Mouse (Mus musculus): ENCODE data around the gene Pign. TPM values are rescaled to one million over a fixed set of nuclear protein-coding genes. Genes with fewer than 3 reads are reported as not detected.
A peak's percentile ranks its signal among the peaks of the same experiment; 100 is the strongest.

Pign gene
- polyA plus RNA-seq, 1 experiment from 2014 or later: 16.2 TPM

GRCm38 (mm10) chr1:105588697-105589096 lies 74.8 kb downstream of the Pign start:
- no peaks in the 10 kb centered on the region for H3K9me3 ChIP-seq (ENCODE audit: control insufficient read depth, low read length)
- no peaks in the 10 kb centered on the region for H3K36me3 ChIP-seq (ENCODE audit: control insufficient read depth, insufficient read depth, low read length)
- peak; percentile 43 for ATAC-seq (ENCODE audit: low read depth)
- no peak overlapping the region for H3K9ac ChIP-seq (ENCODE audit: low read length)
- no peak overlapping the region for H3K4me3 ChIP-seq (ENCODE audit: low read length)
- H3K4me1 ChIP-seq (replicated peaks; ENCODE audit: control insufficient read depth, insufficient read depth, low read length): no peaks in the 10 kb centered on the region
- H3K27ac ChIP-seq (ENCODE audit: low read length): no peak overlapping the region
- H3K27me3 ChIP-seq (ENCODE audit: control insufficient read depth, insufficient read depth, low read depth, low read length): no peaks in the 10 kb centered on the region
- no peak overlapping the region for H3K4me2 ChIP-seq (ENCODE audit: low read depth, low read length)
- WGBS: 64% methylated on average over 5 of the region's 5 CpGs

GRCm38 (mm10) chr1:105582800-105583199 lies 80.7 kb downstream of the Pign start:
- Histone ChIP-seq H3K4me1 (replicated peaks; ENCODE audit: control insufficient read depth, insufficient read depth, low read length) (no peaks in the 10 kb centered on the region), H3K9me3 (ENCODE audit: control insufficient read depth, low read length) (no peaks in the 10 kb centered on the region), H3K27ac (ENCODE audit: low read length) (no peak overlapping the region), H3K4me2 (ENCODE audit: low read depth, low read length) (no peak overlapping the region), H3K4me3 (ENCODE audit: low read length) (no peak overlapping the region), H3K36me3 (ENCODE audit: control insufficient read depth, insufficient read depth, low read length) (peaks cover 3% of the 10 kb centered on the region; the same call in 1 of the 2 replicates), H3K9ac (ENCODE audit: low read length) (no peak overlapping the region), H3K27me3 (ENCODE audit: control insufficient read depth, insufficient read depth, low read depth, low read length) (no peaks in the 10 kb centered on the region)
- 87% methylated on average over 1 of the region's 1 CpGs for WGBS
- no peak for ATAC-seq (ENCODE audit: low read depth)

- WGBS: 88% methylated on average over 2 of the region's 2 CpGs
- Histone ChIP-seq H3K27ac (ENCODE audit: low read length) (no peak overlapping the region), H3K4me1 (replicated peaks; ENCODE audit: control insufficient read depth, insufficient read depth, low read length) (no peaks in the 10 kb centered on the region), H3K9ac (ENCODE audit: low read length) (no peak overlapping the region), H3K9me3 (ENCODE audit: control insufficient read depth, low read length) (no peaks in the 10 kb centered on the region), H3K36me3 (ENCODE audit: control insufficient read depth, insufficient read depth, low read length) (peaks cover 4% of the 10 kb centered on the region; the same call in 1 of the 2 replicates), H3K4me2 (ENCODE audit: low read depth, low read length) (no peak overlapping the region), H3K27me3 (ENCODE audit: control insufficient read depth, insufficient read depth, low read depth, low read length) (no peaks in the 10 kb centered on the region), H3K4me3 (ENCODE audit: low read length) (no peak overlapping the region)
- no peak for ATAC-seq (ENCODE audit: low read depth)
These were observed 82.6 kb downstream of the Pign start for GRCm38 (mm10) chr1:105580909-105581308.

- WGBS: 76% methylated on average over 3 of the region's 3 CpGs
- Histone ChIP-seq H3K36me3 (ENCODE audit: control insufficient read depth, insufficient read depth, low read length) (0 out of 2 replicates have a peak, but pooled peaks cover 2% of the 10 kb centered on the region), H3K4me2 (ENCODE audit: low read depth, low read length) (no peak overlapping the region), H3K9ac (ENCODE audit: low read length) (no peak overlapping the region), H3K4me3 (ENCODE audit: low read length) (no peak overlapping the region), H3K27ac (ENCODE audit: low read length) (no peak overlapping the region), H3K27me3 (ENCODE audit: control insufficient read depth, insufficient read depth, low read depth, low read length) (no peaks in the 10 kb centered on the region), H3K9me3 (ENCODE audit: control insufficient read depth, low read length) (no peaks in the 10 kb centered on the region), H3K4me1 (replicated peaks; ENCODE audit: control insufficient read depth, insufficient read depth, low read length) (no peaks in the 10 kb centered on the region)
- no peak for ATAC-seq (ENCODE audit: low read depth)
These were observed 97.4 kb downstream of the Pign start for GRCm38 (mm10) chr1:105566051-105566450.

GRCm38 (mm10) chr1:105564289-105564688 lies 99.2 kb downstream of the Pign start:
- H3K36me3 ChIP-seq (ENCODE audit: control insufficient read depth, insufficient read depth, low read length): 0 out of 2 replicates have a peak, but pooled peaks cover 2% of the 10 kb centered on the region
- no peak for ATAC-seq (ENCODE audit: low read depth)
- WGBS: 84% methylated on average over 1 of the region's 1 CpGs

GRCm38 (mm10) chr1:105563821-105564220 lies 99.7 kb downstream of the Pign start:
- Histone ChIP-seq H3K4me1 (replicated peaks; ENCODE audit: control insufficient read depth, insufficient read depth, low read length) (no peaks in the 10 kb centered on the region), H3K9ac (ENCODE audit: low read length) (no peak overlapping the region), H3K36me3 (ENCODE audit: control insufficient read depth, insufficient read depth, low read length) (peaks cover 2% of the 10 kb centered on the region; the same call in 1 of the 2 replicates), H3K4me3 (ENCODE audit: low read length) (no peak overlapping the region), H3K4me2 (ENCODE audit: low read depth, low read length) (no peak overlapping the region), H3K27me3 (ENCODE audit: control insufficient read depth, insufficient read depth, low read depth, low read length) (no peaks in the 10 kb centered on the region), H3K27ac (ENCODE audit: low read length) (no peak overlapping the region), H3K9me3 (ENCODE audit: control insufficient read depth, low read length) (no peaks in the 10 kb centered on the region)
- 88% methylated on average over 2 of the region's 2 CpGs for WGBS
- no peak for ATAC-seq (ENCODE audit: low read depth)

More at GRCm38 (mm10) chr1:105564289-105564688, 99.2 kb downstream of the Pign start:
- no peaks in the 10 kb centered on the region for H3K9me3 ChIP-seq (ENCODE audit: control insufficient read depth, low read length)
- H3K4me1 ChIP-seq (replicated peaks; ENCODE audit: control insufficient read depth, insufficient read depth, low read length): no peaks in the 10 kb centered on the region
- H3K4me2 ChIP-seq (ENCODE audit: low read depth, low read length): no peak overlapping the region
- H3K9ac ChIP-seq (ENCODE audit: low read length): no peak overlapping the region
- no peak overlapping the region for H3K27ac ChIP-seq (ENCODE audit: low read length)
- H3K4me3 ChIP-seq (ENCODE audit: low read length): no peak overlapping the region
- H3K27me3 ChIP-seq (ENCODE audit: control insufficient read depth, insufficient read depth, low read depth, low read length): no peaks in the 10 kb centered on the region

- no peak overlapping the region for H3K9ac ChIP-seq (ENCODE audit: low read length)
- H3K4me2 ChIP-seq (ENCODE audit: low read depth, low read length): no peak overlapping the region
- H3K27me3 ChIP-seq (ENCODE audit: control insufficient read depth, insufficient read depth, low read depth, low read length): no peaks in the 10 kb centered on the region
- H3K27ac ChIP-seq (ENCODE audit: low read length): no peak overlapping the region
- H3K4me1 ChIP-seq (replicated peaks; ENCODE audit: control insufficient read depth, insufficient read depth, low read length): no peaks in the 10 kb centered on the region
- no peak for ATAC-seq (ENCODE audit: low read depth)
- no peaks in the 10 kb centered on the region; the same call in 1 of the 2 replicates for H3K36me3 ChIP-seq (ENCODE audit: control insufficient read depth, insufficient read depth, low read length)
- no peaks in the 10 kb centered on the region for H3K9me3 ChIP-seq (ENCODE audit: control insufficient read depth, low read length)
- H3K4me3 ChIP-seq (ENCODE audit: low read length): no peak overlapping the region
These were observed 107.4 kb downstream of the Pign start for GRCm38 (mm10) chr1:105556078-105556477.

GRCm38 (mm10) chr1:105555192-105555718 lies 108.2 kb downstream of the Pign start:
- no peak for ATAC-seq (ENCODE audit: low read depth)

GRCm38 (mm10) chr1:105553130-105553529 lies 110.3 kb downstream of the Pign start:
- Histone ChIP-seq H3K4me2 (ENCODE audit: low read depth, low read length) (no peak overlapping the region), H3K4me3 (ENCODE audit: low read length) (no peak overlapping the region), H3K4me1 (replicated peaks; ENCODE audit: control insufficient read depth, insufficient read depth, low read length) (no peaks in the 10 kb centered on the region), H3K36me3 (ENCODE audit: control insufficient read depth, insufficient read depth, low read length) (no peaks in the 10 kb centered on the region), H3K27ac (ENCODE audit: low read length) (no peak overlapping the region), H3K9me3 (ENCODE audit: control insufficient read depth, low read length) (no peaks in the 10 kb centered on the region), H3K9ac (ENCODE audit: low read length) (no peak overlapping the region), H3K27me3 (ENCODE audit: control insufficient read depth, insufficient read depth, low read depth, low read length) (no peaks in the 10 kb centered on the region)
- WGBS: 84% methylated on average over 3 of the region's 3 CpGs
- ATAC-seq (ENCODE audit: low read depth): no peak

More at GRCm38 (mm10) chr1:105555192-105555718, 108.2 kb downstream of the Pign start:
- no peaks in the 10 kb centered on the region; the same call in 1 of the 2 replicates for H3K36me3 ChIP-seq (ENCODE audit: control insufficient read depth, insufficient read depth, low read length)
- no peak overlapping the region for H3K9ac ChIP-seq (ENCODE audit: low read length)
- no peaks in the 10 kb centered on the region for H3K9me3 ChIP-seq (ENCODE audit: control insufficient read depth, low read length)
- WGBS: 31% methylated on average over 1 of the region's 1 CpGs
- H3K4me1 ChIP-seq (replicated peaks; ENCODE audit: control insufficient read depth, insufficient read depth, low read length): no peaks in the 10 kb centered on the region
- no peaks in the 10 kb centered on the region for H3K27me3 ChIP-seq (ENCODE audit: control insufficient read depth, insufficient read depth, low read depth, low read length)
- no peak overlapping the region for H3K4me3 ChIP-seq (ENCODE audit: low read length)
- H3K27ac ChIP-seq (ENCODE audit: low read length): no peak overlapping the region
- no peak overlapping the region for H3K4me2 ChIP-seq (ENCODE audit: low read depth, low read length)

- no peak overlapping the region for H3K27ac ChIP-seq (ENCODE audit: low read length)
- no peak overlapping the region for H3K4me2 ChIP-seq (ENCODE audit: low read depth, low read length)
- H3K4me1 ChIP-seq (replicated peaks; ENCODE audit: control insufficient read depth, insufficient read depth, low read length): no peaks in the 10 kb centered on the region
- no peak overlapping the region for H3K4me3 ChIP-seq (ENCODE audit: low read length)
- no peak overlapping the region for H3K9ac ChIP-seq (ENCODE audit: low read length)
- H3K9me3 ChIP-seq (ENCODE audit: control insufficient read depth, low read length): no peaks in the 10 kb centered on the region
- H3K36me3 ChIP-seq (ENCODE audit: control insufficient read depth, insufficient read depth, low read length): no peaks in the 10 kb centered on the region
- ATAC-seq (ENCODE audit: low read depth): no peak
- H3K27me3 ChIP-seq (ENCODE audit: control insufficient read depth, insufficient read depth, low read depth, low read length): no peaks in the 10 kb centered on the region
These were observed 113.3 kb downstream of the Pign start for GRCm38 (mm10) chr1:105550163-105550562.

Measured in lung, embryonic 16.5 days (tissue).